Mouse (Mus musculus): Measurements from ENCODE around the gene Eml4.

DNA sequence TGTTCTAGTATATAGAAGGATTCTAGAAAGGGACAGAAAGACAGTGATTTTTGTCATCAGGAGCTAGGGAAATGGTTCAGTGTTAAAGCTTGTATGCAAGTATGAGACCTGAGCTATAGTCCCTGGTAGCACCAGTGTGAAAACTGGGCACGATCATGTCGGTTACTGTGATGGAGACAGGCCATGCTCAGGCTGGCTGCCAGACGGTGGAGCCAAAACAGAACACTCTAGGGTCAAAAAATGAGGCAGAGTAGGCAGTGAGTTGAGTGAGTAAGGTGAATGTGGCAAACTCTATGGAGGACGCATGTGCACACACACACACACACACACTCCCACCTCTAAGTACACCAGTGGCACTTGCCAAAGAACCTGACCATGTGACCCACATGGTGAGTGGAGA lies 92.7 kb downstream of the Eml4 start:
- TF ChIP-seq CTCF (IDR thresholded peaks at IDR 0.05; ENCODE audit: control insufficient read depth, insufficient read depth, insufficient replicate concordance, low read depth, low read length): no peak
- no peak for TF ChIP-seq POLR2A (IDR thresholded peaks at IDR 0.05; ENCODE audit: control insufficient read depth, low read depth, low read length)

Data from testis, adult 2 months (tissue).